Mouse (Mus musculus): ENCODE data around the gene Itga10. TPM values are rescaled to one million over a fixed set of nuclear protein-coding genes. Genes with fewer than 3 reads are reported as not detected.

The Itga10 gene
- polyA plus RNA-seq (2015; fragmentation: Nextera tagmentation; extraction: Ambion mirVana), result 0.17 and 0.18 TPM in 2 replicates

- H3K9ac ChIP-seq (ENCODE audit: low read depth, low read length), result no peak within 1 kb of the TSS
- ATAC-seq (ENCODE audit: low read depth), result no peak
- H3K9me3 ChIP-seq (replicated peaks; ENCODE audit: control insufficient read depth, low read length), result no peaks in the 10 kb centered on the region
- no peak within 1 kb of the TSS for H3K27ac ChIP-seq (ENCODE audit: low read length)
- peaks cover 2% of the 10 kb centered on the region; the same call in 1 of the 2 replicates for H3K36me3 ChIP-seq (ENCODE audit: control insufficient read depth, insufficient read depth)
- no peaks in the 10 kb centered on the region for H3K4me1 ChIP-seq (ENCODE audit: control insufficient read depth, low read depth, low read length)
- WGBS (ENCODE audit: insufficient replicate concordance), result 76% methylated on average over 7 of the region's 7 CpGs
- H3K4me2 ChIP-seq (ENCODE audit: low read depth, low read length), result no peak within 1 kb of the TSS
- H3K27me3 ChIP-seq (ENCODE audit: control insufficient read depth, insufficient read depth, low read depth, low read length), result no peaks in the 10 kb centered on the region
- H3K4me3 ChIP-seq (ENCODE audit: low read depth, low read length), result no peak within 1 kb of the TSS
Observed at GRCm38 (mm10) chr3:96645018-96645649, at the start of gene Itga10. TSS of gene Itga10 (plus strand) at chr3:96645584.

- H3K27ac ChIP-seq (ENCODE audit: low read length), result no peak overlapping the region
- H3K4me2 ChIP-seq (ENCODE audit: low read depth, low read length), result no peak overlapping the region
- ATAC-seq (ENCODE audit: low read depth), result no peak
- H3K9me3 ChIP-seq (replicated peaks; ENCODE audit: control insufficient read depth, low read length), result no peaks in the 10 kb centered on the region
- H3K9ac ChIP-seq (ENCODE audit: low read depth, low read length), result no peak overlapping the region
- H3K36me3 ChIP-seq (ENCODE audit: control insufficient read depth, insufficient read depth), result no peaks in the 10 kb centered on the region
- peaks cover 31% of the 10 kb centered on the region for H3K4me1 ChIP-seq (ENCODE audit: control insufficient read depth, low read depth, low read length)
- no peak overlapping the region for H3K4me3 ChIP-seq (ENCODE audit: low read depth, low read length)
- 31% methylated on average over 6 of the region's 6 CpGs for WGBS (ENCODE audit: insufficient replicate concordance)
- peaks cover 59% of the 10 kb centered on the region for H3K27me3 ChIP-seq (ENCODE audit: control insufficient read depth, insufficient read depth, low read depth, low read length)
Observed at GRCm38 (mm10) chr3:96595661-96596060, 49.7 kb upstream of the Itga10 start.

- no peak for ATAC-seq (ENCODE audit: low read depth)
- H3K9ac ChIP-seq (ENCODE audit: low read depth, low read length), result peak within 1 kb of the TSS; percentile 23
- H3K4me3 ChIP-seq (ENCODE audit: low read depth, low read length), result peak within 1 kb of the TSS; percentile 38
- H3K27ac ChIP-seq (ENCODE audit: low read length), result no peak within 1 kb of the TSS
- H3K4me1 ChIP-seq (ENCODE audit: control insufficient read depth, low read depth, low read length), result peaks cover 31% of the 10 kb centered on the region
- H3K27me3 ChIP-seq (ENCODE audit: control insufficient read depth, insufficient read depth, low read depth, low read length), result peaks cover 65% of the 10 kb centered on the region
- no peaks in the 10 kb centered on the region for H3K36me3 ChIP-seq (ENCODE audit: control insufficient read depth, insufficient read depth)
- no peaks in the 10 kb centered on the region for H3K9me3 ChIP-seq (replicated peaks; ENCODE audit: control insufficient read depth, low read length)
- WGBS (ENCODE audit: insufficient replicate concordance), result 2% methylated on average over 23 of the region's 23 CpGs
- H3K4me2 ChIP-seq (ENCODE audit: low read depth, low read length), result peak within 1 kb of the TSS; percentile 50
Observed at GRCm38 (mm10) chr3:96596228-96596707, 49.1 kb upstream of the Itga10 start, which contains the start of gene Ankrd34a. TSS of gene Ankrd34a (plus strand) at chr3:96596636.

DNA sequence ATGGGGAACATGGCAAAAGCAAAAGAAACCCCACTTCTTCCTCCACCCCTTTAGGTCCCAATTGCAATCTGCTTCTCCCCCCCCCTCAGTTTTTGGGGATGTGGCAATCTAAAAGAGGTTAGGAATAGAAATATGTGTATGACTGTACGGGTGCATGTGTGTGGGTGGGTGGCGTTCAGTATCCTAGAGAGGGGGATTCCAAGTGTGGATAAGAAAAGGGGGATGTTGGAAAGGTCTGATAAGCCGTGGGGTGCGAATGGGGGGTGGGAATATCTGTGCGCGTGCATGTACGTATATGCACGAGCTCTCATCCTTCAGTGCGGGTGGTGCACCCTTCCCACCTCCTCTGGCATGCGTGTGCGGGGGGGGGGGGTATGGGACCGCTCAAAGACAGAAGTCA lies 48.5 kb upstream of the Itga10 start:
- Histone ChIP-seq H3K27ac (ENCODE audit: low read length) (no peak overlapping the region), H3K9ac (ENCODE audit: low read depth, low read length) (no peak overlapping the region), H3K9me3 (replicated peaks; ENCODE audit: control insufficient read depth, low read length) (no peaks in the 10 kb centered on the region), H3K36me3 (ENCODE audit: control insufficient read depth, insufficient read depth) (no peaks in the 10 kb centered on the region), H3K4me3 (ENCODE audit: low read depth, low read length) (peak overlapping the region; percentile 28), H3K4me1 (ENCODE audit: control insufficient read depth, low read depth, low read length) (peaks cover 31% of the 10 kb centered on the region), H3K4me2 (ENCODE audit: low read depth, low read length) (peak overlapping the region; percentile 50), H3K27me3 (ENCODE audit: control insufficient read depth, insufficient read depth, low read depth, low read length) (peaks cover 71% of the 10 kb centered on the region)
- 3% methylated on average over 11 of the region's 12 CpGs for WGBS (ENCODE audit: insufficient replicate concordance)
- ATAC-seq (ENCODE audit: low read depth), result no peak

DNA sequence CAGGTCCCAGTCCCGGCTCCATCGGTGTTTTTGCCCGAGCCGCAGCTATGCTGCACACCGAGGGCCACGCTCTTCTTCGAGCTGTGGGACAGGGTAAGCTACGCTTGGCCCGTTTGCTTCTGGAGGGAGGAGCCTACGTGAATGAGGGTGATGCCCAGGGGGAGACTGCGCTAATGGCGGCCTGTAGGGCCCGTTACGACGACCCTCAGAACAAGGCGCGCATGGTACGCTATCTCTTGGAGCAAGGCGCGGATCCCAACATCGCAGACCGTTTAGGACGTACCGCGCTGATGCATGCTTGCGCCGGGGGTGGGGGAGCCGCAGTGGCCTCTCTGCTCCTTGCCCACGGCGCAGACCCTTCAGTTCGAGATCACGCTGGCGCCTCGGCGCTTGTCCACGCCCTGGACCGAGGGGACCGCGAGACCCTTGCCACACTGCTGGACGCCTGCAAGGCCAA lies 47.9 kb upstream of the Itga10 start:
- no peak for ATAC-seq (ENCODE audit: low read depth)
- peak overlapping the region; percentile 50 for H3K4me2 ChIP-seq (ENCODE audit: low read depth, low read length)
- 0% methylated on average over 40 of the region's 40 CpGs for WGBS (ENCODE audit: insufficient replicate concordance)
- H3K9me3 ChIP-seq (replicated peaks; ENCODE audit: control insufficient read depth, low read length), result no peaks in the 10 kb centered on the region
- no peak overlapping the region for H3K27ac ChIP-seq (ENCODE audit: low read length)
- no peaks in the 10 kb centered on the region for H3K36me3 ChIP-seq (ENCODE audit: control insufficient read depth, insufficient read depth)
- H3K4me1 ChIP-seq (ENCODE audit: control insufficient read depth, low read depth, low read length), result peaks cover 26% of the 10 kb centered on the region
- peak overlapping the region; percentile 23 for H3K9ac ChIP-seq (ENCODE audit: low read depth, low read length)
- H3K27me3 ChIP-seq (ENCODE audit: control insufficient read depth, insufficient read depth, low read depth, low read length), result peaks cover 73% of the 10 kb centered on the region
- H3K4me3 ChIP-seq (ENCODE audit: low read depth, low read length), result peak overlapping the region; percentile 38

DNA sequence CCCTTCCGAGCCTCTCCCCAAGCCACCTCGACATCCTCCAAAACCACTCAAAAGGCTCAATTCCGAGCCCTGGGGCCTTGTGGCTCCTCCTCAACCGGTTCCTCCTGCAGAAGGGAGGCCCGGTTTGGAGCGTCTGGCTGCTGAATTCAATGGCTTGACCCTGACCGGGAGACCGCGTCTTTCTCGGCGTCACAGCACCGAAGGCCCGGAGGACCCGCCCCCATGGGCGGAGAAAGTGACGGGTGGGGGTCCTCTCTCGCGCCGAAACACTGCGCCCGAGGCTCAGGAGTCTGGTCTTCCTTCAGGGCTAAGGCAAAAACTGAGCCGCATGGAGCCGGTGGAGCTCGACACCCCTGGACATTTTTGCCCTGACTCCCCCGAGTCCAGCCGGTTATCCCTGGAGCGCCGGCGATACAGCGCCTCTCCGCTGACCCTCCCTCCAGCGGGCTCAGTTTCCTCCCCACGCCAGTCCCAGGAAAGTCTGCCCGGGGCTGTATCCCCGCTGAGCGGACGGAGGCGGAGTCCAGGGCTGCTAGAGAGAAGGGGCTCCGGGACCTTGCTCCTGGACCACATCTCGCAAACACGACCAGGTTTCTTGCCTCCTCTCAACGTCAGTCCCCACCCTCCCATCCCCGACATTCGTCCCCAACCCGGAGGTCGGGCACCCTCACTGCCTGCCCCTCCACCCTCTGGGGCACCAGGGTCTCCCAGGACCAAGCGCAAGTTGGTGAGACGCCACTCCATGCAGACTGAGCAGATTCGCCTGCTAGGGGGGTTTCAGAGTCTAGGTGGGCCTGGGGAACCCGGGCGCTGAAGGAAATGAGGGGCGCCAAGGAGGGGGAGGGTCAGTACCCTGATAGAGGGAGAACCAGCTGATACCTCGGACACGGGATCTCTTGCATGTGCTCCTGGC lies 47.0 kb upstream of the Itga10 start:
- Histone ChIP-seq H3K4me1 (ENCODE audit: control insufficient read depth, low read depth, low read length) (peaks cover 22% of the 10 kb centered on the region), H3K9me3 (replicated peaks; ENCODE audit: control insufficient read depth, low read length) (no peaks in the 10 kb centered on the region), H3K27ac (ENCODE audit: low read length) (no peak overlapping the region), H3K4me3 (ENCODE audit: low read depth, low read length) (peak overlapping the region; percentile 38), H3K4me2 (ENCODE audit: low read depth, low read length) (peak overlapping the region; percentile 50), H3K36me3 (ENCODE audit: control insufficient read depth, insufficient read depth) (no peaks in the 10 kb centered on the region), H3K27me3 (ENCODE audit: control insufficient read depth, insufficient read depth, low read depth, low read length) (peaks cover 76% of the 10 kb centered on the region), H3K9ac (ENCODE audit: low read depth, low read length) (no peak overlapping the region)
- 4% methylated on average over 54 of the region's 54 CpGs for WGBS (ENCODE audit: insufficient replicate concordance)
- ATAC-seq (ENCODE audit: low read depth), result no peak

GRCm38 (mm10) chr3:96599069-96599393 lies 46.4 kb upstream of the Itga10 start:
- Histone ChIP-seq H3K36me3 (ENCODE audit: control insufficient read depth, insufficient read depth) (no peaks in the 10 kb centered on the region), H3K27me3 (ENCODE audit: control insufficient read depth, insufficient read depth, low read depth, low read length) (peaks cover 76% of the 10 kb centered on the region), H3K9ac (ENCODE audit: low read depth, low read length) (no peak overlapping the region), H3K27ac (ENCODE audit: low read length) (no peak overlapping the region), H3K4me2 (ENCODE audit: low read depth, low read length) (no peak overlapping the region), H3K4me1 (ENCODE audit: control insufficient read depth, low read depth, low read length) (peaks cover 22% of the 10 kb centered on the region), H3K9me3 (replicated peaks; ENCODE audit: control insufficient read depth, low read length) (no peaks in the 10 kb centered on the region), H3K4me3 (ENCODE audit: low read depth, low read length) (no peak overlapping the region)
- ATAC-seq (ENCODE audit: low read depth), result no peak
- 50% methylated on average over 8 of the region's 8 CpGs for WGBS (ENCODE audit: insufficient replicate concordance)

DNA sequence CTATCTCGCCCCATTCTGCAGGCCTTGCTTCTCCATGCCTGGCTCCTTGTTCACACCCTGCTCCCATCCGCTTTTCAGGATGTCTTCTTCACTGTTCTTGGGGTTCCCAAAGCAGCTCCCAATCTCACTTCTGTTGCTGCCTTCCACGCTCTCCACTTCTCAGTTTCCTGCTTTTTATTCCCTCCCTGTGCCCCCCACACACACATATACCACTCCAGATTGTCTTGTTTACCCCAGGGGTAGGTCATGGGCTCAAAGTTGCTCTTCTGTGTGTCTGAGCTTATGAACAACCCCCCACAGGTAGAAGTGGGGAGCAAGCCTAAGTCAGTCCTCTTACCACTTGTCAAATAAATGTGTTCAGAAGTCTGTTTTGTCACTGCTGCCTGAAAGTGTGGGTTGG lies 46.0 kb upstream of the Itga10 start:
- Histone ChIP-seq H3K27me3 (ENCODE audit: control insufficient read depth, insufficient read depth, low read depth, low read length) (peaks cover 76% of the 10 kb centered on the region), H3K4me2 (ENCODE audit: low read depth, low read length) (no peak overlapping the region)
- 66% methylated on average over 3 of the region's 3 CpGs for WGBS (ENCODE audit: insufficient replicate concordance)

More for the DNA sequence above, 46.0 kb upstream of the Itga10 start:
- Histone ChIP-seq H3K9ac (ENCODE audit: low read depth, low read length) (no peak overlapping the region), H3K9me3 (replicated peaks; ENCODE audit: control insufficient read depth, low read length) (no peaks in the 10 kb centered on the region), H3K27ac (ENCODE audit: low read length) (no peak overlapping the region), H3K36me3 (ENCODE audit: control insufficient read depth, insufficient read depth) (no peaks in the 10 kb centered on the region), H3K4me3 (ENCODE audit: low read depth, low read length) (no peak overlapping the region), H3K4me1 (ENCODE audit: control insufficient read depth, low read depth, low read length) (peaks cover 22% of the 10 kb centered on the region)
- ATAC-seq (ENCODE audit: low read depth), result no peak

All from liver, embryonic 16.5 days (tissue).